Mouse (Mus musculus) E14TG2a.4 (cell line): ENCODE measurements around the gene Olfr1271.

Experiments used
- CTCF ChIP-seq: conservative IDR thresholded peaks from 2 replicates; pipeline ENCODE4 v1.5.1; 2014; ENCODE audit warnings: low read length
- NANOG ChIP-seq: IDR thresholded peaks from 2 replicates; pipeline ENCODE4 v1.6.1; 2014; ENCODE audit warnings: borderline replicate concordance, low read length, mixed read lengths

GRCm38 (mm10) chr2:90270932-90271331, at the start of gene Olfr1271:
- TF ChIP-seq CTCF (no peak), NANOG (no peak)
